8 mouse cellular contexts compared by ENCODE assay signal in the genomic region with DNA sequence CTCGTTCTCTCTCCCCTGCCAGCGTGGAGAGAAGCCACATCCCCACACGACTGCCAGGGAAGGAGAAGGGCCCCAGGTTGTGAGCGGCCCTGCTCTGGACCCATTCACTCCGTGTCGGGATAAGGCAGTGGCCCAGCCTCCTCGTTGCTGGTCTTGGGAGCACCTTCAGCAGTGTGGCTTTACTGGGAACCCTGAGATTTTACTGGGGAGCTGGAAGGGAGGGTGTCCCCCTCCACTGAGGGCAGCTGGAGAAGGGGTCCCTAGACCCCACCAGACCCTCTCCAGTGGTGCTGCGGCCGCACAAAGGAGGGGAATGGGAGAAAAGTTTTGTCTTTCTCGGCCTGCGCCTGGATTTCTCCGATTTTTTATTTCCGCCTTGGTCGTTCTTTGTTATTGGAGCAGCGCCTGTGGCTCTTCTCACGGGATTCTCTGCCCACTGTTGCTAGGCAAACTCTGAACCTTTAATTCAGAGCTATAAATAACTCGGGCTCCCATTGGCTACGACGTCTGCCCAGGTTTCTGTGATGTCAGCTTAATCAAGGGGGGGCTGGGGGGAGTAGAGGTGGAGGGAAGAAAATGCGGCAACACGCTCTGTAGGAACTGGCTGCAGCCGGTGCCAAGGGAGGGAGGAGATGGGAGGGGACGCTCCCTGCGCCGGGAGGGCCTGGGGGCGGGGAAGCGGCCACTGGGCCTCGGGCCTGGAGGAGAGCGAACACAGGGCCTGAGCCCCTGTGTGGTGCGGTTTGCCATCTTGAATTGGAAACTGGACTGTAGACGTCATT. TPM values are rescaled to one million over a fixed set of nuclear protein-coding genes. Genes with fewer than 3 reads are reported as not detected.
DNase-seq lines count a peak whose midpoint lies in the region; ATAC-seq lines count a peak whose summit lies in the region.

No protein-coding gene starts in this region.

- peaks cover 30% of the 10 kb centered on the region for H3K4me1 ChIP-seq in hindbrain, embryonic 10.5 days (replicated peaks)

- peak overlapping the region; percentile 100 for H3K27ac ChIP-seq in hindbrain, embryonic 10.5 days

- under 1% methylated on average over 31 of the region's 31 CpGs for WGBS in hindbrain, embryonic 10.5 days

- peak; percentile 38 for ATAC-seq in frontal cortex, adult (ENCODE audit: low TSS enrichment)

- peaks cover 38% of the 10 kb centered on the region for H3K36me3 ChIP-seq in hindbrain, embryonic 10.5 days

- no peaks in the 10 kb centered on the region for H3K9me3 ChIP-seq in hindbrain, embryonic 10.5 days

- peak; percentile 98 for DNase-seq in Muller cell, postnatal 12 days (ENCODE audit: inconsistent ontology term)
- peak; percentile 95 for DNase-seq in cerebellum, adult 9-10 months
- peak; percentile 96 for DNase-seq in hindbrain, embryonic 10.5 days (ENCODE audit: low spot score)
- DNase-seq in layer of hippocampus, postnatal 14 days (ENCODE audit: low spot score in 2 of 2), result peak; percentile 80 to 92
- DNase-seq in lung, postnatal 10 days, result peak; percentile 95
- DNase-seq in retina, adult 2 months (ENCODE audit: low read depth, low spot score), result peak; percentile 95
- peak; percentile 40 for DNase-seq in thymus, postnatal 25 days

- peak overlapping the region; percentile 80 for H3K4me3 ChIP-seq in hindbrain, embryonic 10.5 days

- no peaks in the 10 kb centered on the region for H3K27me3 ChIP-seq in hindbrain, embryonic 10.5 days (ENCODE audit: insufficient read depth, poor library complexity, severe bottlenecking)

RNA-seq across cellular contexts. Expression of a gene that starts 51.1 kb away (rescaled TPM):
- polyA plus RNA-seq in hindbrain, embryonic 10.5 days (2016; fragmentation: Nextera tagmentation; extraction: Ambion mirVana), result 26.3 and 43.3 TPM in 2 replicates
- 100 to 1,000 TPM; 138 to 146 TPM for total RNA-seq in layer of hippocampus, postnatal 14 days (2021)

Comparison
In these comparisons a context has a peak if more than half of its experiments do, and no peak if none do; other contexts are left out.
1. Peak in every context shown above with its lines: DNase-seq, ATAC-seq, H3K4me3 ChIP-seq and H3K27ac ChIP-seq.
2. DNase-seq: peak in every context shown above with its lines; median percentile 98 in Muller cell, postnatal 12 days; 96 in hindbrain, embryonic 10.5 days; 95 in cerebellum, adult 9-10 months; 95 in lung, postnatal 10 days; 95 in retina, adult 2 months; 86 in layer of hippocampus, postnatal 14 days; 40 in thymus, postnatal 25 days.